Mouse (Mus musculus) megakaryocyte, adult 5-6 weeks (primary cell): ENCODE results near the gene Hyou1. TPM values are rescaled to one million over a fixed set of nuclear protein-coding genes. Genes with fewer than 3 reads are reported as not detected.
A peak's percentile ranks its signal among the peaks of the same experiment; 100 is the strongest.
"Not testable (repeated sequence)": the region's sequence is repeated elsewhere in the genome, so short reads cannot be mapped to it uniquely, and the experiment has no call there.

Source experiments
- ATAC-seq: 2 replicates; pipeline ENCODE4 v1.8.0; 2016; ENCODE audit warnings: mild to moderate bottlenecking, inconsistent platforms; ENCODE audit not compliant: poor library complexity, severe bottlenecking
- total RNA-seq, 2 experiments: library from RNA; stranded (forward) in 1 of 2; stranded (reverse) in 1 of 2; fragments of 153-499, 151-499 nt in 1 of 2; fragments of 221-1000, 200-1000 nt in 1 of 2; gene quantifications; 2 replicates each; pipeline versions ENCODE4 v1.2.3 to v1.2.4; 2015 to 2017

Gene Hyou1
- total RNA-seq, 2 experiments from 2014 or later, result 29.7 to 49.7 TPM

DNA sequence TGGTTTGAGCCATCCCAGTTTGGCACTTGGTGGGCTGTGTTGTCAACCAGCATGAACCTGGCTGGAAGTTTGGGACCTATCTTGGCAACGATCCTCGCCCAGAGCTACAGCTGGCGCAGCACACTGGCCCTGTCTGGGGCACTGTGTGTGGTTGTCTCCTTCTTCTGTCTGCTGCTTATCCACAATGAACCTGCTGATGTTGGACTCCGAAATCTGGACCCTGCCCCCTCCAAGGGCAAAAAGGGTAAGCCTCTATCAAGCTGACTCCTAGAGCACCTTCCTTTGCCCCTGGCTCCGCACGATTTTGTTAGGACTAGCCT lies 20.5 kb downstream of the Hyou1 start:
- no peak for ATAC-seq

DNA sequence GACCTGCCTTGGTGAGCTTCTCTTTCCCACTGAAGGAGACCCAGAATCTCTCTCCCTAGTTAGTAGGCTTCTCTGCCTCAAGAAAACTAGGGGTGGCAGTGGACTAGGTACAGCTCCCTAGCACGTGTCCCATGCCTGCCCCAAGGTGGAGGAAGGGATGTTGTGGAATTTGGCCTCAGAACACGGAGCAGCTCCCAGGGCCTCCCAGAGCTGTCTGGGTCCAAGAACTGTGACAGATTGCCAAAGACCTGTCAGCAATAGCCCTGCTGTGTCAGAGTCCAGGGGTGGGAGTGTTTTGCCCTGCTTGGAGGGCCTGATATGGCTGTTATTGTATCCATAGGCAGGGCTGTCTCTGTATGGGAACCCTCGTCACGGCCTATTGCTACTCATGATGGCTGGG lies 21.8 kb downstream of the Hyou1 start:
- ATAC-seq, result no peak

DNA sequence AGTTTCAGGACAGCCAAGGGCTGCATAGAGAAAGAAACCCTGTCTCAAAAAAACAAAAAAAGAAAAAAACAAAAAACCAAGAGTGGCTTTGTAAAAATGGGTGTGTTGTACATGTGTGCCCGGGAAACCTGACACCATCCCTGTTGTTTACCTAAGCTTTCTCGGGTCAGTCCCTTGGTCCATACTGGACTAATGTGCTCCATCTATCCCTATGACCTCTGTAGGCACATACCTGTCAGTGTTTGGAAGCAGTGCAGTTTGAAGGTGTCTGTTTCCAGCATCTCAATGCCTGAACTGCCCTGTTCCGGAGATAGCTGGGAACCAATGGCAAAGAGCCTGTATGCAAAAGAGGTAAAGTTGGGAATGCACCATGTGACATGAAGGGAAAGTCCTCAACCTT lies 25.7 kb downstream of the Hyou1 start:
- no peak for ATAC-seq

DNA sequence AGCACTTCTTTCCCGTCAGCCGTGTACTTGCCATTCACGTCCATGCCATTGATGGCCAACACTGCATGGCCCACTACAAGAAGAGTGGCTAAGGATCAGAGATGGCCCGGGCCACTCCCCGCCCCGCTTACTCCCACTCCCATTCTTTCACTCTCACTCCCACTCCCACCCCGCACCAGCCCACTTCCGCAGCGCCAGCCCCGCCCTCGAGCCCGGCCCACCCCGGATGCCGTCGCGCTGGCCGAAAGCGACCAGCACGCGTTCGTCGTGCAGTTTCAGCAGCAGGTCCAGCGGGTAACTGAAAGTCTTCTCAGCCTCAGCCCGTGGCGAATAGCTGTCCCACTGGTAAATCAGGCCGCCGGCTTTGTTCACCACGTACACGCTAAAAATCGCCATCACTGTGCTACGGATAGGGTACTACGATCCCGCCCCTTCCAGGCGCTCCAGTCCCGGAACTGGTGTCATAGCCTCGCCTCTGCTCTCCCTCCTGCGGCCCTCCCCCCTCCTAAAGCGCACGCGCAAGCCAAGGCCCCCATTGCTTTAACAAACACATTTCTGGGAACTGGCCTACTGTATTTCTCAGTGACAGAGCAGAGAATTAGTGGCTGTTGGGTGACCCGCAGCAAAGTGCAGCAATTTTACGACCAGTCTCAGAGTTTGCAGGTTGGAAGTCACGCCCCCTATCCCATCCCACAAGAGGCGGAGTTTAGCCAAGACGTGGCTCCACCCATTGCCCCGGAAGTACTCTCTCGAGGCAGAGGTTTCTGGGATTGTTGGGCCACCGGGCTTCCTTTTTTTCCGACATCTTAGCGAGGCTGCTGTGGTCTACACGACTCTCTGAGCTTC lies 27.8 kb downstream of the Hyou1 start, which contains the start of the genes Rps25 and Trappc4:
Rps25 (plus strand) TSS at position 234 of the 846 bp plus-strand sequence.
Trappc4 (minus strand) TSS at position 695 of the 846 bp plus-strand sequence.
- peak; percentile 92 for ATAC-seq

DNA sequence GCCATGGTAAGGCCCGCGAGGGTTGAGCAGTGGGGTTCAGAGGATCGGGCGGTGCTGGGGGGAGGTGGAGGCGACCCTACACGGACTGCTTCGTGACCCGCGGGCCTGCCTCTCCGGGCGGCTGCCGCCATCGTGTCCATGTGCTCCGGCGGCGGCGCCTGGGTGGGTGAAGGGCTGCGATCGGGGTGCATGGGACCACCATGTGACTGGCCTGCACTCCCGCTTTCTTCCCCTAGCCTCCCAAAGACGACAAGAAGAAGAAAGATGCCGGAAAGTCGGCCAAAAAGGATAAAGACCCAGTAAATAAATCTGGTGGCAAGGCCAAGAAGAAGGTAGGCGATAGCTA lies 28.4 kb downstream of the Hyou1 start:
- ATAC-seq, result no peak

DNA sequence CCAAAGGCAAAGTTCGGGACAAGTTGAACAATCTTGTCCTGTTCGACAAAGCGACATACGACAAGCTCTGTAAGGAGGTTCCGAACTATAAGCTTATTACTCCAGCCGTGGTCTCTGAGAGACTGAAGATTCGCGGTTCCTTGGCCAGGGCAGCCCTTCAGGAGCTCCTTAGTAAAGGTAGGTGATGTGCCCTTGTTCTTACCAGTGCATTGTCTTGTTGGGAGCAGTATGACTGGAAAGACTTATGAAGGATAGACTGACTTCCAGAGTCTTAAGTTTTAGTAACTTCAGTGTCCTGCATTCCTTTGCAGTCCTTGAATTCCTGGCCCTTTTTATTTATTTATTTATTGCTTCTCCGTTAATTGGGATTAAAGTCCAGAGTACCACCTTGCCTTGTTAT lies 29.4 kb downstream of the Hyou1 start:
- ATAC-seq, result not testable (repeated sequence)

DNA sequence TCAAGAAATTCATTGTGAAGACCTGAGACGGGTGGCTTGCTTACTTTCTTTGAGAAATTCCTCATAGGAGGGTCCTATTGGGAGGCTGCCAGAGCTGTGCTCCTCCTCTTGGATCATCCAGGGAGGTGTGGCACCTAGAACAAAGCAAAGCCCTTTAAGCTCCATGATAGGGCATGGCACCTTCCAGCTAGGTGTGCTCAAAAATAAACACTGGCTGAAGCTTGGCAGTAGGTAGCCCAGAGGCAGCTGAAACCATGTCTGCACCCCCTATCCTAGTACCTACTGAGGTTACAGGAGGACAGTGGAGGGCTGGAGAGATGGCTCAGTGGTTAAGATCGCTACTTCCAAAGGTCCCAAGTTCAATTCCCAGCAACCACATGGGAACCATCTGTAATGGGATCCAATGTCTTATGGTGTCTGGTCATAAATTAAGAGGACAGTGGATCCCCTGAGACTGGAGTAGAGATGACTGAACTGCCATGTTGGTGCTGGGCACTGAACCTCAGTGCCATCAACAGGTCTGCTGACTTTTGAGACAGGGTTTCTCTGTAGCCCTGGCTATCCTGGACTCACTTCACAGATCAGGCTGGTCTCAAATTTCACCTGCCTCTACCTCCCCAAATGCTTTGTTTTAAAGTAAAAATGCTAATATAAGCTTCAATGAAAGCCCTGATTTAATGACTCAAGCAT lies 31.5 kb downstream of the Hyou1 start:
- no peak for ATAC-seq

DNA sequence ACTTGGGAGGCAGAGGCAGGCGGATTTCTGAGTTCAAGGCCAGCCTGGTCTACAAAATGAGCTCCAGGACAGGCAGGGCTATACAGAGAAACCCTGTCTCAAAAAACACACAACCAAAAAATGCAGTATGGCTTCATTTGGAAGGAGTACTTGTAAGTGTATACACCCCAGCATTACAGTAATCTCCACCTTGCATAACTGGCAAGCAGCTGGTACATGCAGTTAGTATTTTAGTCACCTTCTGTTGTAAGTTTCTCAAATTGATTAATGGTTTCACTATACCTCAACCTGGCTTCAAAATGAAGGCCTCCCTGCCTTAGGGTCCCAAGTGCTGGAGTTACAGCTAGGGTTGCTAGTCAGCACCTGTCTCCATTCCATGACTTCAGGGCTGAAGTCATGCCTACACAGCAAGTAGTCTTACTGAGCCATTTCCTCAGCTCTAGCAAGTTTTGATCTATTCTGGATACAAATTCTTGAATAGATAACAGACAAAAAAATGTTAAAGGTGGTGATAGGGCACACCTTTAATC lies 32.4 kb downstream of the Hyou1 start:
- ATAC-seq, result no peak

DNA sequence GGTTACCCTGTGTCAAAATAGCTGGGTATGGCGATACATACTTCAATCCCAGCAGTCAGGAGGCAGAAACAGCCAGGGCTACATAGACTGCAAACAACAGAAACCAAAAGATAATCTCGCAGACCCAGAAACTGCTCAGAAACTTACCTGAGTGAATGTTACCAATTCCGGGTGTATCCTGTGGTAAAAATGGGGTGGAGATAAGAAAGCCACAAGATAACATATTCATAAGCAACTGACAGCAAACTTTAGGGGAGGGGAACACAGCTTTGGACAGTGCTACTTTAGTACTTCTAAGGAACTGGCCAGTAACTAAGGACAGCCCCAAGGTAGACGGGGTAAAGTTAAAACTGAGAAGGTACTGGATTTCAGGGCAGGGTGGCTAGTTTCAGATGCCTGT lies 33.0 kb downstream of the Hyou1 start:
- ATAC-seq, result no peak

DNA sequence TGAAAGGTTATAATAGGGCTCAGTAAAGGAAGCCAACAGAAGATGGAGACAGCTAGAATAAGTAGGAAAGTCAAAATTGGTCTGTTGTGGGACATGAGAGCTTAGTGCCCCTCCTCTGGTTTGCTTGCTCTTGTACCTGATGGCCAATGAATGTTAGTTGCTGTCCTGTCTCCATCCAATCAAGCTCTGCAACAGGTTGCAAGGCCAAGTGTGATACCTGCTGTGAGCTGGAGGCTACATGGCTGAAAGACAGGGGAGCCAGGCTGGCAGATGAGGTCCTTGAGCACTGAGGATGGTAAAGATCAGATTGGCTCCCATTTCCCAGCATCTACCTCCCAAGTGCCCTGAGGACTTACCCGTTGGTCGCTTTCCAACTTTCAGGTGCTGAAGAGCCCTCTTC lies 33.5 kb downstream of the Hyou1 start:
- ATAC-seq, result no peak

DNA sequence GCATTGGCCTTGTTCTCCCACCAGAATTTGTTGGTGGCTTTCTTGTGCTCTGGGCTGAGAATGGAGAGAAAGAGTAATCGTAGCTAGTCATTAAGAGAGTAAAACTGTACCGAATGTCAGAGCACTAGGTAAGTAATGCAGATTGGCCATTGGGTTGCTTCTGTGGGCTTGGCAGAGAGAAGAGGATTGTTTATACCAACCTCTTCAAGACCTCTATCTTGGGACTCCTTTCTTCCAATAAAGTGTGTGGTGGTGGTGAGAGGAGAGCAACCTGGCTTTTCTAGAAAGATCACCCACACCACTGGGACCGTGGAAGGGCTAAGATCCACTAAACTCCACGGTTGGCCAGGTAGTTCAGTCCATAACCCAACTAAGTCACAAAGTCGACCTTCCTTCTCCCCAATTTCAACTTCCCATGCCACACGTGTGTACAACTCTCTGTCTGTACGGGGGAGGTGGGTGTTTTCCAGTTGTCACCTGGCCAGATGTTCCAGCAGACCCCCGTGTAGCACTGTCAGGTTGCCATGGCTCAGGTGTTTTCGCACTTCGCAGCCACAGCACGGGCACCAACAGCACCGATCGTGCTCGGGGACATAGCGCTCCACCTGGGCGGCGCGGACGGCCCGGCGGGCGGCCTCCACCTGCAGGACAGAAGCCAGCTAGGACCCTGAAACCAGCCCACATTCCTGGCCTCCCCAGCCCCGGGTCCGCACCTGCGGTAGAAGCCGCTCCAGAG lies 38.0 kb downstream of the Hyou1 start:
- ATAC-seq, result no peak; the same call in 1 of the 2 replicates

DNA sequence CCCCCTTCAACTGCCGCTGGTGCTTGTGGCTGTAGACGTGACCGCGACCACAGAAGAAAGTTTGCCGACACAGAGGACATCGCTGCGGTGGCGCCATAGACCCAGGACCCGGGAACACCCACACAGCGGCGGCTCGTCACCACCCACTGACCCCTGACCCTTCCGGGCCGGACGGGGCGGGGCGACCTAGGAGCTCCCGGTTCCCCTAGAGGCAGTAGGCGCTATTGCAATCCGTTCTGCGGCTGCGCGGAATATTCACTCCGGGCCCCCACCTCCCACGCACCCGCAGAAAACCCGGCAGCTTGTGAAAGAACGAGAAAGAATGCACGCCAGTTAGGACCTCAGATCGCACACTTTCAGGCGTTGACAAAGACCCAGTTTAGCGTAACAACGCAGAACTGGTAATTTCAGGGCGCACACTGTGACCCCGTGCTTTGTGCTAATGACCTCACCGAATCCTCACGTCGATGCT lies 38.6 kb downstream of the Hyou1 start:
- ATAC-seq, result peak; percentile 99

DNA sequence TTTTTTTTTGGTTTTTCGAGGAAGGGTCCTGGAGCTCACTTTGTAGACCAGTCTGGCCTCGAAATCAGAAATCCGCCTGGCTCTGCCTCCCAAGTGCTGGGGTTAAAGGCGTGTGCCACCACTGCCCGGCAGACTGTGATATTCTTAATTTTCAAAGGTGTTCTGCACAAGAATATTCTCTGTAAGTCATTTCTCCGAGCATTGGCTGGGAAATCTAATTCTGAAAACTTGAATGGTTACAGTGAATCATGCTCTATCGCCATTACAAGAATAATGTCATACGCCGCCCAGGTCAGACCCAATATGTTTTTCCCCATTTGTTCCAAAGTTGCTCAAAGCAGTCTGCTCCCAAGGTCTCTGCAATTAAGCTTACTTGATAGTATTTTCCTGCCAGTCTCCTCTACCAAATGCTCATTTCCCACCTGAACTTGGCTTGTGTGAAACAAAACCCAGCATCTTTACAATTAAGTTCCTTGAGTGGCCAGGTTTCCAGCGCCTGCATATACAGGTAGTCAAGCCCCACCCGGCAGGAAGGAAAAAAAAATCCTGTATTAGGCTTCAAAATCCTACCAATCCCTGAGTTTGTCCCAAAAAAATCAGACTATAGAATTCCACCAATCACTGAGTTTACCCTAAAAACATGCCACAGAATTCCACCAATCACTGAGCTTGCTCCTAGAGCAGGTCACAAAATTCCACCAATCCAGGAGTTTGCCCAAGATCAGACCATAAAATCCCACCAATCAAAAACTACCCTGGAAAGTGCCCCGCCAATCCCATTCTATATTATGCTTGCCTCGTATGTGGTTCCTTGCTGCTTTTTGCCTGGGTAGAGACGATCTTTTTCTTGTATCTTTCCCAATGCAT lies 39.5 kb downstream of the Hyou1 start, which contains the start of gene Ccdc84:
Ccdc84 (minus strand) TSS at position 51 of the 867 bp plus-strand sequence.
- no peak for ATAC-seq

DNA sequence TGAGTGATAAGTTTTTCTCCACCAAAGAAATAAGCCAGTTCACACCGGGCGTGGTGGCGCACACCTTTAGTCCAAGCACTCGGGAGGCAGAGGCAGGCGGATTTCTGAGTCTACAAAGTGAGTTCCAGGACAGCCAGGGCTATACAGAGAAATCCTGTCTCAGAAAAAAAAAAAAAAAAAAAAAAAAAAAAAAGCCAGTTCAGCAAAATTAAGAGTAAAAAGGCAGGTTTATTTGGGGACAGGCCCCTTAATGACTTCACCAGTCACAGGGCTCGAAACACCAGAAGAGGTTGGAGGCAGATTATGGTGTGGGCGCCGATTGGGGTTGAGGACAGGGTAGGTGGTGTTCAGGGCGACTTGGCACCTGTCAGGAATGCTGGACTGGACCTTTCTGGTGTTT lies 40.4 kb downstream of the Hyou1 start:
- not testable (repeated sequence) for ATAC-seq

DNA sequence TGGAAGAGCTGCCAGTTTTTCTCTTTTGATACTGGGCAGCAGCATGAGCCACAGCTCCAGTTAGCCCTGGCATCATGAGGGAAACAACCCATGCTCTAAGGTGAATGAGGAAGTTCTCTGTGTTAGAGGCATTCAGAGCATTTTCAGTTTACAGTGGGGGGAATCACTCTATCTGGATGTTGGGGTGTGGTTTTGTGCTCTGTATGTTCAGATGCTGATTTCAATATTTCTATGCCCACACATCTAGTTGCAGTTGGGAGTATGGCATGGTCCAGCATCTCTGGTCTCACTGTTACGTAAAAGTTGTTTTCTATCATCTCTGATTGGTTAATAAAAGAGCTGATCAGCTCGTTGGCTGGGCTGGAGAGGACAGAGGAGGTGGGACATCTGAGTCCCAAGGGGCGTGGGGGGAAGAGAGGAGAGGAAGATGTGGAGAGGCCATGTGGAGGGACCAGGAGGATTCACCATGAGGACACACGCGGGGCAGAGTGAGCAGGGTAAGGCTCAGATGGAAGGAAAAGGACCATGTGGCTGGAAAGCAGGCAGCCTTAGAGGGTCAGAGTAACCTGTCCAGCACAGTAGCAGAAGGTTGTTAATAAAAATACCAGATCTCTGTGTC lies 41.1 kb downstream of the Hyou1 start:
- ATAC-seq, result no peak

DNA sequence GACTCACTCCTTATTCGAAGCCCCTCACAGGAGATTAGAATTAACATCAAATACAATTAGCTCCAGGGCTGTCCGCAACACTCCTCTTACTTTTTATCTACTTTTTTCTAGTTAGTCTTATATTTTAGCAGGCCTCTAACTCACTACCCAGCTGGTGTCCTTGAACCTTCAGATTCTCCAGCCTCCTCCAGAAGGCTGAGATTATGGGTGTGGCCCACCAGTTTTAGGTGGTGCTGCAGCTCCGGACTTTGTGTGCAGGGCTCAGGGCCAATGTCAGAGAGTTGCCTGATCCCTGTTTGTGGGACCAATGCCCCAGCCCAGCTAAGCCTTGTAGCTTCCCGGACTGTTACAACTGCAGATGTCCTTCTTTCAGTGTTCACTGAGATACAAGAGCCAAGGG lies 44.3 kb downstream of the Hyou1 start:
- ATAC-seq, result no peak

DNA sequence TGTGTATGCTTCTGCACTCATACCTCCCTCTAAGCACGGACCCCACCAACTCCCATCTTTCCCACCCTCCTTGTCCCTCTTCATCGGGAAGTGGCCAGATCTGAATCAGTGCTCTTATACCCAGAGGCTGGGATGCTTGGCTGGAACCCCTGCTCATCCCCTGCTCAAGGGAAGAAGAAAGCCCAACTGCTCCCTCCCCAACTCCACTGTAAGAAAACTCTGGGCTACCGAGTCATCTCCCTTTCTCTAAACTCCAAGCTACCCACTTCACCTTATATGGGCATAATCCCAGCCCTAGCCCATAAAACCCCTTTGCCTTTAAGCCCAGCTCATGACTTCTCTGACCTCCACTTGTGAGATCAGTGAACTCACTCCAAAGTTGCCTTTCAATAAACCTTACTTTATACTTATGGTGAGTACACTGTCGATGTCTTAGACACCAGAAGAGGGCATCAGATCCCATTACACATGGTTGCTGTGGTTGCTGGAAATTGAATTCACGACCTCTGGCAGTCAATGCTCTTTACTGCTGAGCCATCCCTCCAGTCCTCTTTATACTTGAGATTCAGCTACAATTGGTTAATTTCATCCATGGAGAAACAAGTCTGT lies 53.4 kb downstream of the Hyou1 start:
- ATAC-seq, result no peak

DNA sequence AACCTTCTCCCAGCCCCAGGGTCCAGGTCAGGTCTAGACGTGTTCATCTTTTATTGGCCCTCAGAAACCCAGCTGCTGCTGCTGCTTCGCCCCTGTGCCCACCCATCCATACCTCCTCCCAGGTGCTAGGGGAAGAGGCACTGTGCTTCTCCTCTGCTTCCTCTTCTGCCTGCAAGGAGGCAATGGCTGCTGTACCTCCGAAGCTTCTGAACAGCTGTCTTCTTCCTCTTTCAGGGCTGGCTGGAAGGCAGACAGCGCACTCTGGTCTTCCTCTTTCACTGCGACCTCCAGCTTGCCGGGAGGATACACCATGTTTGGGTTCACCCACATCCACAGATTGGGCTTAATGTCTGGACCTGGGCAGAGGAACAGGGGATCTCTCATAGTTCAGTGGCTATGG lies 56.5 kb downstream of the Hyou1 start:
- peak; percentile 100 for ATAC-seq

DNA sequence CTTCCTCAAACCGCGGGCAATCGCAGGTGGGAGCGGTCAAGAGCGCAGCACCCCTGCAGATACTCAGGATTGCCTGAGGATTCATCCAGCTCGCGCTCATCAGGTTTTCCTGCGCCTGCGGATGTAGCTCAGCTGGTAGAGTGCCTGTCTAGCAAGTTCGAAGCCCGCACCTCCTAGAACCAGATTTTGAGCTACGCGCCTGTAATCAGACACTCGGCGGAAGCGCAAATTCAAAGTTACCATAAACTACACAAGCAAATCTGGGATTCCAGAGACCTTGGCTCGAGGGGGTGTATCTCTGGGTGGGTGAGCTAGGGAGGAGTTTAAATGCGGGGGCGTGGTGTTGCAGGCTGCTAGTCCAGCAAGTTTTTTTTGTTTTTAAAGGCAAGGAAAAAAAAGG lies 61.7 kb downstream of the Hyou1 start, which contains the start of gene Foxr1:
Foxr1 (minus strand) TSS at position 176 of the 400 bp plus-strand sequence.
- ATAC-seq, result no peak
